Mouse (Mus musculus): Measurements from ENCODE around the gene Tssk6. TPM values are rescaled to one million over a fixed set of nuclear protein-coding genes. Genes with fewer than 3 reads are reported as not detected.
"Not testable (repeated sequence)": the region's sequence is repeated elsewhere in the genome, so short reads cannot be mapped to it uniquely, and the experiment has no call there.

The Tssk6 gene
- polyA plus RNA-seq, 1 experiment from 2014 or later, result 5.3 TPM

DNA sequence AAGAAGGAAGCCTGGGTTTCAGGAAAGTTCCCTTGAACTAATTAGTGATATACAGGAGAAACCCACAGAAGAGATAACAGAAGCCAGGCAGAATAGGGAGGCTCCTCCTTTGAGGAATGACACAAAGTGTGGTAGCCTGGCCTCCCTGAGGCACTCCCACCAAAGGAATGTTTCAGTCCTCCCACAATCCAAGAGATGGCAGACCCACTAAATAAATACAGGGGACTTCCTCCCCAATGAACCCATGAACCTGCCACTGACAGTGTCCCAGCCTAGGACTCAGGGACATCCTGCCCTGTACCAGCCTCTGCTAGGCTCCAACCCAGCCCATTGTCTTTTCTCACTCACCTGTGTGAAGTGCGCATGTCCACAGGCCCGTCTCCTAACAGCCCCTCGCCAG is 33.4 kb downstream of the Tssk6 start:
- Histone ChIP-seq H3K4me3 (no peak overlapping the region), H3K9me3 (no peaks in the 10 kb centered on the region), H3K27ac (0 out of 2 replicates have a peak overlapping the region, but pooled peaks have one; percentile 77), H3K4me1 (peaks cover 41% of the 10 kb centered on the region), H3K27me3 (ENCODE audit: poor library complexity, severe bottlenecking) (no peaks in the 10 kb centered on the region), H3K36me3 (replicated peaks) (peaks cover 86% of the 10 kb centered on the region)
- no peak for DNase-seq (ENCODE audit: extremely low spot score, low spot score)
- WGBS, result 90% methylated on average over 3 of the region's 3 CpGs

DNA sequence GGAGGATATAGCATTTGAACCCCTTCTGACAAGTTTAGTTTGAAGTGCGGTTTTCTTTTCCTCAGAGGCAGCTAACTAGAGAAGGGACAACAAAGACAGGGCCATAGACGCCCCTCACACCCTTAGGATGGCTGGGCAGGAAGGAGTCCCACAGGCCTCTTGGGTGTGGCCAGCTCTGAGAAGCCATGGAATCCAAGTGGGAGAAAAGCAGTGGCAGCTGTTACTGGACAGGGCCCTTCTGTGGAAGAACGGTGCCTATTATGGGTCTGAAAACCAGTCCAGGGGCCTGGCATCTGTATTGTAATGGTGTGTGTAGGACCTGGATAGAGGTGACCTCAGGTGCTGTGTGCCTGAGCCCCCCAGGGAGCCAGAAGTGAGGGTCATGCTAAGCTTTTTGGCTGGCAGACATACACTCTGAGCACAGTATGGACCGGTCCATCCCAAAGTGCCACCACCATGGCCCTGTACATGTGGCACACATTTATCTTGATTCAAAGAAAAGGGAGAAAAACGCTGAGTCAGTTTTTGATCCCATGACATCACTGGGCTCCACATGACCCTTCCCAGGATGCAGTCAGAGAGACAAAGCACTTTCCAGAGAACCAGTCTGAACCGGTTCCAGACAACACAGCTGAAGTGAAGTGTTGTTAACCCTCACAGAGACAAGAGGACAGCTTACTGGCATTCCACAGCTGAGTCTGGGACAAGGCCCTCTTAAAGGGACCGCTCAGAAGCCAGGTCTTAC is 34.2 kb downstream of the Tssk6 start:
- 78% methylated on average over 7 of the region's 7 CpGs for WGBS
- H3K27me3 ChIP-seq (ENCODE audit: poor library complexity, severe bottlenecking), result no peaks in the 10 kb centered on the region
- H3K4me3 ChIP-seq, result no peak overlapping the region
- H3K4me1 ChIP-seq, result peaks cover 43% of the 10 kb centered on the region
- peaks cover 82% of the 10 kb centered on the region for H3K36me3 ChIP-seq (replicated peaks)
- DNase-seq (ENCODE audit: extremely low spot score, low spot score), result peak; percentile 32
- H3K27ac ChIP-seq, result peak overlapping the region; percentile 77
- H3K9me3 ChIP-seq, result no peaks in the 10 kb centered on the region

GRCm38 (mm10) chr8:69937466-69937865 is 35.5 kb downstream of the Tssk6 start:
- Histone ChIP-seq H3K9me3 (no peaks in the 10 kb centered on the region), H3K4me3 (no peak overlapping the region), H3K4me1 (peaks cover 43% of the 10 kb centered on the region), H3K27me3 (ENCODE audit: poor library complexity, severe bottlenecking) (no peaks in the 10 kb centered on the region), H3K36me3 (replicated peaks) (peaks cover 78% of the 10 kb centered on the region), H3K27ac (0 out of 2 replicates have a peak overlapping the region, but pooled peaks have one; percentile 77)
- no peak for DNase-seq (ENCODE audit: extremely low spot score, low spot score)
- WGBS, result 91% methylated on average over 3 of the region's 3 CpGs

DNA sequence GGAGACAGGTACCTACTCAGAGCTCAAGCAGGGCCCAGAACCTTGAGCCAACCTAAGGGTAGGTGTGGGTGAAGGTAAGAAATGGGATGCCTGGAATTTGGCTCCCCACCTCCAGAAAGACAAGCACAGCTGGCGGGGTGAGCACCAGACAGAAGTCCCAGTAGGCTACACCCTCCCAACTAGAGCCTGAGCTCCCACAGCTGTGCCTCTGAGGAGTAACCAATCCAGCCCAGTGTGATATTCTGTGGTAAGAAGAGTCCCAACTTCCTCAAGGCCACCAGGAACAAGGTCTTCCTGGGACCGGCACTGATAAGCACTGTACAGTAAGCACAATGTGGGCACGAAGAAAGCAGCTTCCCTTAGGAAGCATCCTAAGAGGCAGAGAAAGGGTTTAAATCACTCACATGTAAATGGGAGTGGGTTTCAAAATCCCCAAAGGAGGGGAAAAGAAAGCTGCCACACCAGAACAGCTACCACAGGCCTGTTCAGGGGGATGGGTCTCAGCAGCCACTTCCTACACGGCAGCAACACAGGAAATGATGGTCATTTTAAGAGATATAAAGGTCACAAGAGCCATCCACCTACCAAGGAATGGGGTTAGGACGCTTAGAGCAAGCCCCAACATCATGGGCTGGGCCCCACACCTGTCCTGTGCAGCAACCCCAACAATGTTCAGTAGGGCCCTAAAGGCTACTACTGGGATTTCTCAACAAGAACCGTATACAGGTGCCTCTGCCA is 36.4 kb downstream of the Tssk6 start:
- H3K36me3 ChIP-seq (replicated peaks), result peaks cover 75% of the 10 kb centered on the region
- DNase-seq (ENCODE audit: extremely low spot score, low spot score), result no peak
- H3K27me3 ChIP-seq (ENCODE audit: poor library complexity, severe bottlenecking), result no peaks in the 10 kb centered on the region
- 87% methylated on average over 6 of the region's 6 CpGs for WGBS
- no peaks in the 10 kb centered on the region for H3K9me3 ChIP-seq
- H3K27ac ChIP-seq, result no peak overlapping the region
- H3K4me1 ChIP-seq, result peaks cover 44% of the 10 kb centered on the region
- H3K4me3 ChIP-seq, result no peak overlapping the region

DNA sequence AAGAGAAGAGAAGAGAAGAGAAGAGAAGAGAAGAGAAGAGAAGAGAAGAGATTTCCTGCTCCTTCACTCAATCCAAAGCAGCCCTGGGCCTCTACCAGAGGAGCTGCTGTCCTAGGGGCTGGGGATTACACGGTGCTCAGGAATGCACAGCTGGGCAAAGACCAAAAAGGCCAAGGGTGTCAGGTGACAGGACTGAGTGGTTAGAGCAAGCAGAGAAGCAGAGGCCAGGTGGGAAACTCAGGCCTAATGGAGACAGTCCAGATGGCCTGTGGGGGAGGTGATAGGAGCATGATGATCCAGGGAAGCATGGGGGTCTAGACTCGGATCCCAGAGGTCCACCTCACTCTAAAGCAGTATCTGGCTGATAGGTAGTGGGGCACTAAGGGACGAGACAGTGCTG is 37.6 kb downstream of the Tssk6 start:
- peaks cover 48% of the 10 kb centered on the region for H3K4me1 ChIP-seq
- DNase-seq (ENCODE audit: extremely low spot score, low spot score), result peak; percentile 24
- H3K27me3 ChIP-seq (ENCODE audit: poor library complexity, severe bottlenecking), result no peaks in the 10 kb centered on the region
- peak overlapping the region; percentile 22; the same call in 1 of the 2 replicates for H3K27ac ChIP-seq
- WGBS, result 49% methylated on average over 3 of the region's 3 CpGs
- H3K36me3 ChIP-seq (replicated peaks), result peaks cover 70% of the 10 kb centered on the region
- no peak overlapping the region for H3K4me3 ChIP-seq
- H3K9me3 ChIP-seq, result no peaks in the 10 kb centered on the region

- H3K27ac ChIP-seq, result peak overlapping the region; percentile 22
- DNase-seq (ENCODE audit: extremely low spot score, low spot score), result no peak
- peaks cover 64% of the 10 kb centered on the region for H3K36me3 ChIP-seq (replicated peaks)
- H3K9me3 ChIP-seq, result no peaks in the 10 kb centered on the region
- peaks cover 48% of the 10 kb centered on the region for H3K4me1 ChIP-seq
- 90% methylated on average over 2 of the region's 2 CpGs for WGBS
- no peaks in the 10 kb centered on the region for H3K27me3 ChIP-seq (ENCODE audit: poor library complexity, severe bottlenecking)
- no peak overlapping the region for H3K4me3 ChIP-seq
Measured at GRCm38 (mm10) chr8:69940386-69940785, 38.4 kb downstream of the Tssk6 start.

- H3K36me3 ChIP-seq (replicated peaks), result peaks cover 69% of the 10 kb centered on the region
- H3K4me1 ChIP-seq, result peaks cover 32% of the 10 kb centered on the region
- WGBS, result 84% methylated on average over 3 of the region's 3 CpGs
- not testable (repeated sequence) for H3K27me3 ChIP-seq (ENCODE audit: poor library complexity, severe bottlenecking); H3K27ac ChIP-seq; H3K9me3 ChIP-seq; DNase-seq (ENCODE audit: extremely low spot score, low spot score); H3K4me3 ChIP-seq
Measured at GRCm38 (mm10) chr8:69942495-69942894, 40.5 kb downstream of the Tssk6 start.

DNA sequence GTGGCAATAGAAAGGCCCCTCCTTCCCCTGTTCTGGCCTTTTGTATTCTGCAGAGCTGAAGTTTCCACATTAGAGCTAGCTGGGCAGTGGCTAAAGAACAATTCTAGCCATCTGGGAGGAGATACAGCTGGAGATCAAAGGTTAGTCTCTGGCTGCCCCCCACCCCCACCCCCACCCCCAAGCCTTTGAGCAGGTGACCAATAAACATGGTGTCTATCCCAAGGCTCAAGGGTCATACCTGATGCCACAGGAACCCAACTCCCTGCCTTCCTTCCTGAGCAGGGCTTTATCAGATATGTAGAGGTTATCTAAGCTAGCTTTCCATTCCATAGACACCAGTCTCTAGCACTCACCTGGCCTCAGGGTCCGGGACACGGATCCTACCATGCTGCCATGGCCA is 48.3 kb downstream of the Tssk6 start:
- H3K27me3 ChIP-seq (ENCODE audit: poor library complexity, severe bottlenecking), result no peaks in the 10 kb centered on the region
- peaks cover 55% of the 10 kb centered on the region for H3K36me3 ChIP-seq (replicated peaks)
- 96% methylated on average over 2 of the region's 2 CpGs for WGBS

More for the DNA sequence above, 48.3 kb downstream of the Tssk6 start:
- DNase-seq (ENCODE audit: extremely low spot score, low spot score), result no peak
- H3K4me1 ChIP-seq, result peaks cover 7% of the 10 kb centered on the region; the same call in 1 of the 2 replicates
- H3K27ac ChIP-seq, result no peak overlapping the region
- H3K9me3 ChIP-seq, result no peaks in the 10 kb centered on the region
- H3K4me3 ChIP-seq, result no peak overlapping the region

Other genes with a start within 250 kb of the Tssk6 start
- 2.1 and 2.6 TPM in 2 replicates for gene Zfp964, start 247.7 kb upstream of the Tssk6 start, polyA plus RNA-seq (2016; fragmentation: Nextera tagmentation; extraction: Ambion mirVana)
- 31.6 and 33.6 TPM in 2 replicates for gene Zfp869, start 191.5 kb upstream of the Tssk6 start, polyA plus RNA-seq (2016; fragmentation: Nextera tagmentation; extraction: Ambion mirVana)
- 4.6 and 5.8 TPM in 2 replicates for gene Zfp963, start 152.2 kb upstream of the Tssk6 start, polyA plus RNA-seq (2016; fragmentation: Nextera tagmentation; extraction: Ambion mirVana)
- 0.21 and 0.82 TPM in 2 replicates for gene Gm20422, start 127.3 kb upstream of the Tssk6 start, polyA plus RNA-seq (2016; fragmentation: Nextera tagmentation; extraction: Ambion mirVana)
- 59.0 and 63.1 TPM in 2 replicates for gene Atp13a1, start 111.0 kb upstream of the Tssk6 start, polyA plus RNA-seq (2016; fragmentation: Nextera tagmentation; extraction: Ambion mirVana)
- 33.0 and 34.8 TPM in 2 replicates for gene Zfp866, start 111.0 kb upstream of the Tssk6 start, polyA plus RNA-seq (2016; fragmentation: Nextera tagmentation; extraction: Ambion mirVana)
- gene Gmip, start 93.5 kb upstream of the Tssk6 start, polyA plus RNA-seq (2016; fragmentation: Nextera tagmentation; extraction: Ambion mirVana), result 6.5 and 6.7 TPM in 2 replicates
- 0.87 and 0.88 TPM in 2 replicates for gene Lpar2, start 79.8 kb upstream of the Tssk6 start, polyA plus RNA-seq (2016; fragmentation: Nextera tagmentation; extraction: Ambion mirVana)
- gene Pbx4, start 69.7 kb upstream of the Tssk6 start, polyA plus RNA-seq (2016; fragmentation: Nextera tagmentation; extraction: Ambion mirVana), result 41.6 and 45.7 TPM in 2 replicates
- gene Cilp2, start 14.5 kb upstream of the Tssk6 start, polyA plus RNA-seq (2016; fragmentation: Nextera tagmentation; extraction: Ambion mirVana), result 0.36 and 0.53 TPM in 2 replicates
- gene Ndufa13, start 374 bp downstream of the Tssk6 start, polyA plus RNA-seq (2016; fragmentation: Nextera tagmentation; extraction: Ambion mirVana), result 165 and 170 TPM in 2 replicates
- gene Yjefn3, start 528 bp downstream of the Tssk6 start, polyA plus RNA-seq (2016; fragmentation: Nextera tagmentation; extraction: Ambion mirVana), result 3.8 and 5.1 TPM in 2 replicates
- 51.7 and 57.1 TPM in 2 replicates for gene Gatad2a, start 94.2 kb downstream of the Tssk6 start, polyA plus RNA-seq (2016; fragmentation: Nextera tagmentation; extraction: Ambion mirVana)
- 54.5 and 58.6 TPM in 2 replicates for gene Mau2, start 140.6 kb downstream of the Tssk6 start, polyA plus RNA-seq (2016; fragmentation: Nextera tagmentation; extraction: Ambion mirVana)
- 53.4 and 55.3 TPM in 2 replicates for gene Sugp1, start 140.6 kb downstream of the Tssk6 start, polyA plus RNA-seq (2016; fragmentation: Nextera tagmentation; extraction: Ambion mirVana)
- 0.35 and 0.68 TPM in 2 replicates for gene Tm6sf2, start 170.7 kb downstream of the Tssk6 start, polyA plus RNA-seq (2016; fragmentation: Nextera tagmentation; extraction: Ambion mirVana)
- gene Hapln4, start 181.3 kb downstream of the Tssk6 start, polyA plus RNA-seq (2016; fragmentation: Nextera tagmentation; extraction: Ambion mirVana), result 0.05 and 0.12 TPM in 2 replicates
- gene Ncan, start 218.7 kb downstream of the Tssk6 start, polyA plus RNA-seq (2016; fragmentation: Nextera tagmentation; extraction: Ambion mirVana), result 10.5 and 13.5 TPM in 2 replicates
- 35.7 and 37.9 TPM in 2 replicates for gene Nr2c2ap, start 229.1 kb downstream of the Tssk6 start, polyA plus RNA-seq (2016; fragmentation: Nextera tagmentation; extraction: Ambion mirVana)
- gene Rfxank, start 237.0 kb downstream of the Tssk6 start, polyA plus RNA-seq (2016; fragmentation: Nextera tagmentation; extraction: Ambion mirVana), result 17.1 and 19.2 TPM in 2 replicates
- gene Borcs8, start 237.3 kb downstream of the Tssk6 start, polyA plus RNA-seq (2016; fragmentation: Nextera tagmentation; extraction: Ambion mirVana), result 38.5 and 41.6 TPM in 2 replicates
- 0.71 and 0.74 TPM in 2 replicates for gene Mef2b, start 237.5 kb downstream of the Tssk6 start, polyA plus RNA-seq (2016; fragmentation: Nextera tagmentation; extraction: Ambion mirVana)

Measured in forebrain, embryonic 10.5 days (tissue).